Mouse (Mus musculus): ENCODE results near the gene Ppp2r2d.

DNA sequence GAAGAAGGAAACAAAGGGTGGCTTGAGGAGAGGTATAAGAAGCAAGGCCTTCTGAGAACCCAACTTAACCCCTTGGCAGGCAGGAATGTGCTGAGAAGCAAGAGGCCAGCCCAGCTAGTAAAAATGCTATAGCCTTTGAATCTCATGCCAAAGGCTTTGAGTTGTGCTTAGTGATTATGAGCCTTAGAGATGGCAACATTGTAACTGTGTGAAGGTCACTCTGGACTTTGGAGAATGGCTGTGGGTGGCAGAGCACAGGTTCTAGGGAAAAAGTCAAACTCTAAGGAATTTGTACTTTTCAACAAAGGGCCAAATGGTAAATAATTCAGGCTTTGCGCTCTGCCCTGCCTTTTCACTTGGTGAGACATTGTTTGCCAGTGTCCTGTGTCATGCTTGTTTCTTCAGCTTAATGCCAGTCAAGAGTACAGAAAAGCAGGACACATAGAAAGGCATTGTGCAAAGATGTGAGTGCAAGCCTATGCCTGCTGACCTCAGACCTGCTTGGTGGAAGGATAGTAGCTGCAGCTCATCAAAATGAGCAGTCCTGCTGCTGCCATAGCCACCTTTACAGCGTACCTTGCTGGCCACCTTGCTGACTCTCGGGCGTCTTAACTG, 7.6 kb downstream of the Ppp2r2d start:
- no peak for TF ChIP-seq CTCF (IDR thresholded peaks at IDR 0.05; ENCODE audit: borderline replicate concordance, insufficient read depth, low read length)
- no peak for TF ChIP-seq POLR2A (IDR thresholded peaks at IDR 0.05; ENCODE audit: low read depth, low read length)

Data from embryonic fibroblast, embryonic 13.5 days (primary cell).